Mouse (Mus musculus) adrenal gland, postnatal 14 days (tissue): Measurements from ENCODE around the gene Trip11. TPM values are rescaled to one million over a fixed set of nuclear protein-coding genes. Genes with fewer than 3 reads are reported as not detected.

Experiments used
- DNase-seq: peaks from one replicate; pipeline ENCODE4 v3.0.0; 2021; ENCODE audit warnings: mixed read lengths
- total RNA-seq: library from RNA; stranded (reverse); gene quantifications from 2 replicates; pipeline ENCODE4 v1.2.3, GENCODE M21; 2021

Gene Trip11
- total RNA-seq, 1 experiment from 2014 or later = 37.3 TPM

GRCm38 (mm10) chr12:101821596-101821995 is 91.5 kb downstream of the Trip11 start:
- no peak for DNase-seq

GRCm38 (mm10) chr12:101819570-101819969 is 93.5 kb downstream of the Trip11 start:
- no peak for DNase-seq

- peak; percentile 68 for DNase-seq
Measured at GRCm38 (mm10) chr12:101818608-101819370, 94.3 kb downstream of the Trip11 start, which contains the start of gene Fbln5. TSS of gene Fbln5 (minus strand) at chr12:101819055.

- no peak for DNase-seq
Measured at GRCm38 (mm10) chr12:101818246-101818607, 94.8 kb downstream of the Trip11 start.

GRCm38 (mm10) chr12:101816810-101817209 is 96.3 kb downstream of the Trip11 start:
- DNase-seq = no peak

- no peak for DNase-seq
Measured at GRCm38 (mm10) chr12:101815796-101816195, 97.3 kb downstream of the Trip11 start.

- DNase-seq = no peak
Measured at GRCm38 (mm10) chr12:101814423-101814822, 98.6 kb downstream of the Trip11 start.

- peak; percentile 26 for DNase-seq
Measured at GRCm38 (mm10) chr12:101811181-101811580, 101.9 kb downstream of the Trip11 start.

- peak; percentile 33 for DNase-seq
Measured at GRCm38 (mm10) chr12:101810515-101810914, 102.6 kb downstream of the Trip11 start.

GRCm38 (mm10) chr12:101807400-101807799 is 105.7 kb downstream of the Trip11 start:
- DNase-seq = peak; percentile 80

GRCm38 (mm10) chr12:101802445-101802844 is 110.6 kb downstream of the Trip11 start:
- DNase-seq = no peak

GRCm38 (mm10) chr12:101801744-101802143 is 111.3 kb downstream of the Trip11 start:
- DNase-seq = no peak

- DNase-seq = no peak
Measured at GRCm38 (mm10) chr12:101801051-101801450, 112.0 kb downstream of the Trip11 start.

GRCm38 (mm10) chr12:101798189-101798922 is 114.7 kb downstream of the Trip11 start:
- DNase-seq = no peak

- DNase-seq = peak; percentile 59
Measured at GRCm38 (mm10) chr12:101794458-101794857, 118.6 kb downstream of the Trip11 start.

- DNase-seq = peak; percentile 14
Measured at GRCm38 (mm10) chr12:101793221-101793621, 119.8 kb downstream of the Trip11 start.

- no peak for DNase-seq
Measured at GRCm38 (mm10) chr12:101792684-101793083, 120.4 kb downstream of the Trip11 start.

- DNase-seq = no peak
Measured at GRCm38 (mm10) chr12:101789767-101790166, 123.3 kb downstream of the Trip11 start.

- DNase-seq = no peak
Measured at GRCm38 (mm10) chr12:101789250-101789649, 123.8 kb downstream of the Trip11 start.
